Mouse (Mus musculus) splenic B cell, adult 2 months (primary cell): Measurements from ENCODE around the gene Sgf29.
A peak's percentile ranks its signal among the peaks of the same experiment; 100 is the strongest.

Experiments used
- DNase-seq: peaks from one replicate; pipeline ENCODE4 v3.0.0-alpha.2; 2011; ENCODE audit warnings: low read depth, low spot score
- H3K27me3 ChIP-seq: 2 replicates; pipeline ENCODE4 v1.6.1; 2012; ENCODE audit warnings: mild to moderate bottlenecking, low read length, moderate library complexity, mixed read lengths; ENCODE audit not compliant: control insufficient read depth, poor library complexity, insufficient read depth, severe bottlenecking
- H3K36me3 ChIP-seq: 2 replicates; pipeline ENCODE4 v1.6.1; 2012; ENCODE audit warnings: mild to moderate bottlenecking, low read length, moderate library complexity, mixed read lengths; ENCODE audit not compliant: control insufficient read depth, poor library complexity, insufficient read depth, severe bottlenecking

The Sgf29 gene

DNA sequence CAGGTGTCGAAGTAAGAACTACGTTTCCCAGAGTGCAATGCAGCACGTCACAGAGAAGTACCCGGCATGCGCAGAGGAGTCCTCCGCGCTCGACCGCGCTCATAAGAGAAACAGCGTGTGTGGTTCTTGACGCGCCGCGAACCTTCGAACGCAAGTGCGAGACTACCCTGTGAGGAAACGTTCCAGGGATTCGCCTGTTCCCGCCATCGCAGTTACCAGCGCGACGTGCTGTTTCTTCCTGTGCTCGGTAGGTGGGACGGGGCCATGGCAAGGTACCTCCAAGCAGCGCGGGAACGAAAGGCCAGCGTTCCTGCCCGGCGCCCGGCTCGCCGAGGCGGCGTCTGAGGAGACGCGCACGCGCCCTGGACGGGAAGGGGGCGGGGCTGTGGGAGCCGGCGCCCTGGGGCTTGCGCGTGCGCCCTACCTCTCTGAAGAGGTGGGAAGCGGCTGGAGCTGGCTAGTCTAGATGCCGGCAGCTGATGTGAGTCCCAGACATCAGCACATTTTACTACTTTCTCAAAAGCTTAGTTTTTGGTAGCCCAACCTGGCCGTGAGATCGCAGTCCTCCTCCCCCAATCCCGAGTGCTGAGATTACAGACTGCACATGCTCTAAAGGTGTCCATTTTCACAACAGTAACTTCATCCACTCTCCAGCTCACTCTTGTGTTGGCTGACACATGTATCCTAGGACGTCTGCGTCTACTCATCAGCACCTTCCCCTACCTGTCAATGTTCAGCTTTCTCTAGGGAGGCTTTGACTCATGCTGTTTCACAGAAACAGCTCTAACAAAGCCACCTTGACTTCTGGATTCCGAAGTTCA is at the start of gene Sgf29:
Gene Sgf29, plus strand, starts transcription at position 79 of the 821 bp plus-strand sequence.
- Histone ChIP-seq H3K27me3 (no peaks in the 10 kb centered on the region), H3K36me3 (0 out of 2 replicates have a peak, but pooled peaks cover 4% of the 10 kb centered on the region)
- DNase-seq, result peak; percentile 95

DNA sequence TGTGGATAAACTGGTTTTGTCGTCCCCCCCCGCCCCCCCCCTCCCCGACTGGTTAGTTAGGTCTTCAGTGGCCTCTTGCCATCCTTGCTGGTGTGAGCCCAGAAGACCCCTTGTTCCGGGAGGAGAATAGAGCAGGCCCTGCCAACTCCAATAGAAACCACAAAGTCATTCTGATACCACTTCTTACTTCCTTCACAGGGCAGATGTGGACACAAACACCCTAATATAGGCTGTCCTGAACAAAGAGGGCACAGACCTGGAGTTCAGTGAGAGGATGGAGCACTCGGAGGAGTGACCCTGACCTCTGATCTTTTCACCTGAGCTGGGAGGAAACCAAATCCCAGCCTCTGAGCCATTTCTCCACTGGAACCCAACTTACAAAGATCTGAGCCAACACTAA is 47.2 kb upstream of the Sgf29 start:
- no peak for DNase-seq
- Histone ChIP-seq H3K36me3 (no peaks in the 10 kb centered on the region), H3K27me3 (no peaks in the 10 kb centered on the region)

DNA sequence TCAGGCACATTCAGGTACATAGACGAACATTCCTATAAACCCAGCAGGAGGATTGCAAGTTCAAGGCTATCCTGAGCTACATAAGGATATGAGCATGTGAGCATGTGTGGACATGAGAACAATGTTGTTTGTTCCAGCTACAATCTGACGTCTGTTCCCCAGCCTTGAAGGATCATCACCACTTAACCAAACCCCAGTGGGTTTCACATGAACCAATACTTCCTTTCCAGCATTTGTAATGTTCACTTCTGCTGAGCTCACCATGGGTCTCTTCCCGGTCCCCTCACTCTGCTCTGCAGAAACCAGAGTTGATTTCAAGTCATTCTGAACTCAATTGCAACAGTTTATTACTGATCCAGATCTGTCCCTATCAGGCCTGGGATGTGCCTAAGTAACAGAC is 46.5 kb upstream of the Sgf29 start:
- Histone ChIP-seq H3K27me3 (no peaks in the 10 kb centered on the region), H3K36me3 (no peaks in the 10 kb centered on the region)
- no peak for DNase-seq

DNA sequence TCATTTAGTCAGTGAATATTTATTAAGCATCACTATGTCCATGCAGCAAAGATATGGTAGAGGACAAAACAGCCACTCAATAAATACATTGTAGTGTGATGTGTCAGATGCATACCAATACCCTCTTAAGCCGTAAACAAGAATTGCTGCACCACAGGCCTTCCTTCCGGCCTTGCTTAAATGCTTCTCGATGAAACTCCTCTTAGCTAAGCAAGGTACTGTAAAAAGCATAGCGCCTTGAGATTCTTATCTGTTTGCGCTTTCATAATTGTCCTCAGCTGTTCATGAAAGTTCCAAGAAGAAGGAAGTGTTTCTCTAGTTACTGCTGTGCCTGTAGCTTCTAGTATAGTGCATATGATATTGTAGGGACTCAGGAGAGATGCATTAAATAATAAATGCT is 42.5 kb upstream of the Sgf29 start:
- DNase-seq, result no peak
- Histone ChIP-seq H3K27me3 (no peaks in the 10 kb centered on the region), H3K36me3 (no peaks in the 10 kb centered on the region)

DNA sequence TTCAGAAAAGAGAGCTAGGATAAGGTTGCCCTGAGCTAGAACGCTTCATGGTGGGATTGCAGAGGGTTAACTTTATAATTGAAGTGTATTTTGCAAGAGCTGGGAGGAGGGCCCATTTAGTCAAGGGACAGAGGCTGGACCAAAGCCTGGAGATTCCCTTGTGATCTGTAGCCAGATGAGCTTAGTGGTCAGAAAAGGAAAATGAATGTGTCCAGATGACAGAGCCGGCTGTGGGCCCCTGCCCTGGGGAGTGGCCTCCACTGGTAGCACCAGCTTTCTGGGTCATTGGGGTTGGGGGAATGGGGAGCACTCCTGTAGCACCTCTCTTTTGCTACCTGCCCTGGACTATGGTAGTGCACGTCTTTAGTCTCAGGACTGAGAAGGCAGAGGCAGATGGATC is 42.0 kb upstream of the Sgf29 start:
- DNase-seq, result no peak
- H3K36me3 ChIP-seq, result no peaks in the 10 kb centered on the region
- no peaks in the 10 kb centered on the region for H3K27me3 ChIP-seq

DNA sequence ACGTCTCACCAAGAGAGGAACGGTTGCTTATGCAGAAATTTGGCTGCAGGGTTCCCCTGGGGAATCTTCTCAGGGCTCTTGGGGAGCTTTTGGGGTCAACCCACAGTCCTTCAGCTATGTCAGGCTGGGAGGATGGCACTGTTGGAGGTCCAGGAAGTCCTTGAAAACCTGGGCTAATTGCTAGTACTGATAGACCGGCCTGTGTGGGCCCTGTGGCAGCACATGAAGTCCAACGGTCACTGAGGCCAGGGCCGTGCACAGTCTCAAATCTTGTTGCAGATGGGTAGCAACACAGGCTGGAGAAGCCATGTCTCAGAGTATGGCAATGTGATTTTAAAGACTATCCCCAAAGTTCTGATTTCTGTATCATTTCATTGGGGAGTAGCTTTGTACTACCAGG is 41.3 kb upstream of the Sgf29 start:
- no peak for DNase-seq
- no peaks in the 10 kb centered on the region for H3K27me3 ChIP-seq
- no peaks in the 10 kb centered on the region for H3K36me3 ChIP-seq

DNA sequence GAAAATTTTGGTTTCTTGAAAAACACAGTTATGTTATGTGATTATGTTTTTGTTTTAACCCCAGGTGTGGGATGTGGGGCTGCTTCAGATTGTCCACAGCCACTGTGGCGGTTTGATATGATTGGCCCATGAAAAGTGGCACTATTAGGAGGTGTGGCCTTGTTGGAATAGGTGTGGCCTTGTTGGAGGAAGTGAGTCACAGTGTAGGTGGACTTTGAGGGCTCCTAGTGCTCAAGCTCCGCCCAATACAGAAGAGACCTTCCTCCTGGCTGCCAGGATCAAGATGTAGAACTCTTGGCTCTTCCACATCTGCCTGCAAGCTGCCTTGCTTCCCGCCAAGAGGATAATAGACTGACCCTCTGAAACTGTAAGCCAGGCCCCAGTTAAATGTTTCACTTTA is 36.4 kb upstream of the Sgf29 start:
- DNase-seq, result no peak
- no peaks in the 10 kb centered on the region for H3K27me3 ChIP-seq
- H3K36me3 ChIP-seq, result no peaks in the 10 kb centered on the region

DNA sequence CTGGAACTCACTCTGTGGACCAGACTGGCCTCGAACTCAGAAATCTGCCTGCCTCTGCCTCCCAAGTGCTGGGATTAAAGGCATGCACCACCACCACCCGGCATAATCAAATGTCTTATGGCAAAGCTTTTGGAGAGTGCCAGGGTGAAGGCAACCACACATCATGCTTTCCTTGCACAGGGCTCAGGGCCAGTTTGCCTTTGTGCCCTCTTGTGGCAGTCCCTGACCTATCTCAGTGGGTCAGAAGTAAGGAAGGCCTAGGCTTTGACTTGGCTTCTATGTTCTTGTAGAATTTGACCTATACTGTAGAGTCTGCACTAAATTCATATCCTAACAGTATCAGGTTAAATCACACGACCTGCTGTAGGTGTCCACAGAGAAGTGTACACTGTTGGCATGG is 32.4 kb upstream of the Sgf29 start:
- H3K36me3 ChIP-seq, result no peaks in the 10 kb centered on the region
- no peaks in the 10 kb centered on the region for H3K27me3 ChIP-seq
- DNase-seq, result no peak

DNA sequence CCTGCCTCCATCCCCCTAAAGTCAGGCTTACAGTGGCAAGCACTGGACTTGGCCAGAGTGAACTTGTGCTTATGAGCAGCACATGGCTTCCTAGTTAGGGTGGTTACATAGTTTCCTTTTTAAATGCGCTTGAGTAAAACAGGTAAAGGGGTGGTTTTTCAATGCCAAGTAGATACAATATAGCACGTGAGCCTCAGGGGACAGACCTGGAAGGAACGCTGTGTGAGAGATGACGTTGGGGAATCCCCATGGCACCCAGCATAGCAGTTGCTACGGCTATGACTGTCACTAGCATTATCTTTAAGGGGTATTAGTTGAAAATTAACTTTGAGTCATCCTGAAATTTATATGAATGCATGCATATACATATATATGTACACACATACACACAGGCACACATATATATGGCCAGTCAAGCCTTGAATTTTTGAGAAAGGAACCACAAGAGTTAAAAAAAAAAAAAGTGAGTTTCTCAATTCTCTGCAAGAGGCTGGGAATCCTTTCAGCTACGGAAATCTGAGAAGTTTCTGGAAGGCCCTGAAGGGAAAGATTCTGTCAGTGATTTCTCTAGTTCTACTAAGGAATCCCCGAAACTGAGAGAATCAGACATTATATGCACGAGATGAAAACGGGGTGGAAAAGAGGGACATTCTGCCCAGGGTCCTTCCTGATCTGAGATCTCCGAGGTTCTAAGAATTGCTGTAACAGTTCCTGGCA is 29.4 kb upstream of the Sgf29 start:
- Histone ChIP-seq H3K36me3 (no peaks in the 10 kb centered on the region), H3K27me3 (no peaks in the 10 kb centered on the region)
- DNase-seq, result peak; percentile 56

DNA sequence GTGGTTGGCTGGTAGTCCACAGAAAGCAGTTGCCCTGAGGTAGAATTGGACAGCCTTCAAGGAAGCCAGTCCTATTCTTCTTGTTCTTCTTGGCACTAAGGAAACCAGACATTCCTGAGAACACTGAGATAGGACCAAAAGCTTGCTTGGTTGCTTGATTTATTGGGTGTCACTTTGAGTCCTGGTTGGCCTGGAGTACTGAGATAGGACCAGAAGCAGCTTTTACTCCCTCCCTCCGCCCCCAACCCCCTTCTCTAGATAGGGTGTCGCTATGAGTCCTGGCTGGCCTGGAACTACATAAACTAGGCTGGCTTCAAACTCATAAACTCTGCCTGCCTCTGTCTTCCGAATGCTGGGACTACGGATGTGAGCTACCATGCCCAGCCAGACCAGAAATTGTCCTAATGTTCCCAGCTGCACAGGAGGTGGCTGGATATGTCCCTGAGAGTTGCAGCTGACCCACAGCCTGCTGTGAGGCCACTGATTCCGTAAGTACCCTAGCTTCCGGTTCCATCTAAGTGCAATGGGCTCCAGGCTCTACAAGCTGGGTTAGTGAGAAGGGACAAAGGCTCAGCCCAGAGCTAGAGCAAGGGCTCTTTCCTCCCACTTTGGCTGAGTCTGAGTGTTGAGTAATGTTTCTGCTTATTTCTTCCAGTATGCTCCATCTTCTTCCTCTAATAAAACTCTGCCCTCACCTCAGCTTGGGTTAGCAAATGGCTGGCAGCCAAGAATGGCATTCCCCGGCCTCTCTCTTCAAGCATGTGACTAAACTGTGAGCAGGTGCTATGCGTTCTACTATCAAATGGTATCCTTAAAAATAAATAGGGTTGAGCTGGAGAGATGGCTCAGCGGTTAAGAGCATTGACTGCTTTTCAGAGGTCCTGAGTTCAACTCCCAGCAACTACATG is 27.4 kb upstream of the Sgf29 start:
- no peaks in the 10 kb centered on the region for H3K27me3 ChIP-seq
- no peaks in the 10 kb centered on the region for H3K36me3 ChIP-seq
- DNase-seq, result no peak

DNA sequence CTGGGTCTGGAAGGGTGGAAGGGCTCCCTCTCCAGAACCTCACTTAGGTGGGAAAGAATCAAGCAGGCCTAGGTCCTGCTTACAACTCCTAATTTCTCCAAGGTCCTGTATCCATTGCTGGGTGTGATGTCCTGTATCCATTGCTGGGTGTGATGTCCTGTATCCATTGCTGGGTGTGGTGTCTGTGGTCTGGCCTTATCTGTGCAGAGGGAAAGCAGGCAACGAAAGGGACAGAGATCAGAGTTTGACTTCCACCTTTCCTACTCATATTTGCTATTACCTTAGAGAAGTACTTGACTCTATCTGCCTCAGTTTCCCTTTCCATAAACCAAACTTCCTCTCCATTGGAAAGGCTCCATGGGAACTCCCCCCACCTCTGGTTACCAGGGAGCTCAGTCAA is 25.7 kb upstream of the Sgf29 start:
- H3K27me3 ChIP-seq, result no peaks in the 10 kb centered on the region
- H3K36me3 ChIP-seq, result no peaks in the 10 kb centered on the region
- no peak for DNase-seq

DNA sequence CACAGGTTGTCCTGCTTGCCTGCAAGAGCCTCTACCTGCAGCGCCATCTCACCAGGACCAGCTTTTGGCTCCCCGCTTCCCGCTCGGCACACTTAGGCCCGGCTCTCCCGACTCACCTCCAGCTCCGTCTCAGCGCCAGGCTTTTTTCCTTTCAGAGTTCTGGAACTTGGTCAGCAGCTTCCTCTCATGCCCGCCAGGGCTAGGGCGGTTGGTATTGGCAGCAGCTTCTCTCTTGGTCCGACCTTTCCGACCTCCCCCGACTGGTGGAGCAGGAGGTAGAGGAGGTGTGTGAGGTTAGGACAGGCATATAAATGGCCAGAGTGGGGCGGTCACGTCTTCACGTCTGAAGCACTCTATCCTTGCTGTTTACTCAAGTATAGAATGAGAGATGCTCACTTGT is 24.3 kb upstream of the Sgf29 start:
- DNase-seq, result no peak
- Histone ChIP-seq H3K36me3 (no peaks in the 10 kb centered on the region), H3K27me3 (no peaks in the 10 kb centered on the region)

DNA sequence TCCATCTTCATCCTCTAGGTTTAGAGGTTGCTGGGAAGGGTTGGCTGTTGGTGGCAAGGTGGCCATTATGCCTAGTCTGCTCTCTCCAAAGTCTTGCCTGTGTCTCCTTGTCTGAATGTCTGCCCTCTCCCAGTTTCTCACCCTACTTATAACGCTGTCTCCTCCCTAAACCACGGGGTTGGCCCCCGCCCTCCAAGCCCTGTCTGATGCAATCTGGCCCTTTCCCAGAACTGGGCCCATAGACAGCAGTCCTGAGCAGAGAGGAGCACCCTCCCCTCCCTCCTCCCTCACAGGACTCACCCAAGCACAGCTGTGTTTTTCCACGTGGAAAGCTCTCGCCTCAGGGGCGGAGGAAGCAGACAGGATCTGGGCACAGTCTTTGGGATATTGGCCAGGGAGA is 23.7 kb upstream of the Sgf29 start:
- H3K27me3 ChIP-seq, result no peaks in the 10 kb centered on the region
- H3K36me3 ChIP-seq, result no peaks in the 10 kb centered on the region
- no peak for DNase-seq

DNA sequence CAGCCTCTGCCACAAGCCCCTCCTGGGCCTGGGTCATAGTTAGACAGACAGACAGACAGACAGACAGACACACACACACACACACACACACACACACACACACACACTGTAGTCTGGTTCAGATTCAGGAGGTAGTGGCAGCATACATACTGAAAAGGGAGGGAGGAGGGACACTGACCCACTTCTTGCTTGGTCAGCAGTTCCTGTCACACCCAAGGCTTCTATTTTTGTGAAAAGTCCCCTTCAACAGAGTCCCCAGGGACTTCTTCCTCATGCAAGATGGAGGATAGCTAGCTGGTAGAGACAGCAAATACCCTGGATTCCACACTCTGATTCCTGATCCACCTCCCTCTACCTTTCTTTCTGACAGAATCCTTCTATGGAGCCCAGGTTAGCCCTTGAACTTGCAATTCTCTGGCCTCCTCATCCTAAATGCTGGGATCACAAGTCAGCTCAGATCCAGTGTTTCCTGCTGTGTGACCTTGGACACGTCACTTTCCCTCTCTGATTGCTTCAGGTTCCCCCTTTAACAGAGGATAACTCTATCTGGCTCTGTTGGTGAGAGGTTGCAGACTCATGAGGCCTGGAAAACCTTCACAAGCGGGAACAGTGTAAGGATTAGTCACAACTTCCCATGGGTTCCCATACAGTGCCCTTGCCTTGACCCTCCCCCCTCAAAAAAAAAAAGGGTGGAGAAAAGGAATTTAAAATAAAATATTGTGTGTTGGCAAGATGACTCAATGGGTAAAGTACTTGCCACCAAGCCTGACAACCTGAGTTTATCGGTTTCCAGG is 23.1 kb upstream of the Sgf29 start:
- no peak for DNase-seq
- no peaks in the 10 kb centered on the region for H3K36me3 ChIP-seq
- H3K27me3 ChIP-seq, result no peaks in the 10 kb centered on the region
